Mouse (Mus musculus) ES-Bruce4 (cell line): ENCODE measurements at regions not wholly inside any gene's neighbourhood (a gene's known extent, or its start where the extent isn't known, plus 50 kb on each side); places are given as distances from the start of the nearest gene placed in this dataset.

Source experiments
- H3K27ac ChIP-seq: 2 replicates; pipeline ENCODE4 v1.5.1; 2012; ENCODE audit warnings: low read length, inconsistent platforms; ENCODE audit not compliant: insufficient read depth
- H3K27me3 ChIP-seq: 2 replicates; pipeline ENCODE4 v1.6.1; 2012; ENCODE audit warnings: mild to moderate bottlenecking, low read length, inconsistent platforms; ENCODE audit not compliant: control insufficient read depth, poor library complexity, insufficient read depth, severe bottlenecking
- H3K36me3 ChIP-seq: 2 replicates; pipeline ENCODE4 v1.6.1; 2012; ENCODE audit warnings: inconsistent platforms, mild to moderate bottlenecking, low read length, moderate library complexity; ENCODE audit not compliant: control insufficient read depth, poor library complexity, insufficient read depth, severe bottlenecking
- H3K4me1 ChIP-seq: one replicate; pipeline ENCODE4 v1.8.1; 2011; ENCODE audit warnings: low read length; ENCODE audit not compliant: control insufficient read depth, insufficient read depth
- H3K4me3 ChIP-seq: 2 replicates; pipeline ENCODE4 v1.5.1; 2011; ENCODE audit warnings: low read depth, mild to moderate bottlenecking, low read length
- H3K9ac ChIP-seq: 2 replicates; pipeline ENCODE4 v1.6.1; 2012; ENCODE audit warnings: low read depth, mild to moderate bottlenecking, inconsistent platforms; ENCODE audit not compliant: poor library complexity, severe bottlenecking
- H3K9me3 ChIP-seq: replicated peaks from 2 replicates; pipeline ENCODE4 v1.6.1; 2012; ENCODE audit warnings: mild to moderate bottlenecking, low read length, inconsistent platforms; ENCODE audit not compliant: control insufficient read depth, poor library complexity, insufficient read depth, severe bottlenecking
- CTCF ChIP-seq: IDR thresholded peaks from one replicate; pipeline ENCODE4 v1.8.1; 2011; ENCODE audit warnings: low read depth, low read length
- EP300 ChIP-seq: IDR thresholded peaks from 2 replicates; pipeline ENCODE4 v1.6.1; 2011; ENCODE audit warnings: low read depth, low read length; ENCODE audit not compliant: insufficient read depth
- POLR2A ChIP-seq: IDR thresholded peaks from one replicate; pipeline ENCODE4 v1.8.1; 2011; ENCODE audit warnings: low read length; ENCODE audit not compliant: insufficient read depth

- H3K4me1 ChIP-seq = no peaks in the 10 kb centered on the region
- H3K9me3 ChIP-seq = no peaks in the 10 kb centered on the region
- H3K9ac ChIP-seq = no peak overlapping the region
- H3K27ac ChIP-seq = no peak overlapping the region
- TF ChIP-seq POLR2A (no peak), EP300 (no peak), CTCF (no peak)
- no peaks in the 10 kb centered on the region for H3K36me3 ChIP-seq
- peaks cover 44% of the 10 kb centered on the region for H3K27me3 ChIP-seq
- H3K4me3 ChIP-seq = peak overlapping the region; percentile 27
Observed at GRCm38 (mm10) chr7:70280643-70281380, 85.7 kb downstream of the Nr2f2 start.

- Histone ChIP-seq H3K36me3 (no peaks in the 10 kb centered on the region), H3K4me3 (peak overlapping the region; percentile 27), H3K27me3 (peaks cover 39% of the 10 kb centered on the region), H3K9ac (no peak overlapping the region), H3K27ac (no peak overlapping the region), H3K4me1 (no peaks in the 10 kb centered on the region), H3K9me3 (no peaks in the 10 kb centered on the region)
- TF ChIP-seq POLR2A (no peak), EP300 (no peak)
Observed at GRCm38 (mm10) chr7:70279927-70280642, 86.5 kb downstream of the Nr2f2 start.

GRCm38 (mm10) chr7:70279101-70279500 is 87.4 kb downstream of the Nr2f2 start:
- H3K36me3 ChIP-seq = no peaks in the 10 kb centered on the region
- no peak for TF ChIP-seq POLR2A
- TF ChIP-seq CTCF = no peak
- TF ChIP-seq EP300 = no peak
- no peak overlapping the region for H3K27ac ChIP-seq
- peaks cover 36% of the 10 kb centered on the region for H3K27me3 ChIP-seq
- H3K9me3 ChIP-seq = no peaks in the 10 kb centered on the region
- no peak overlapping the region for H3K4me3 ChIP-seq
- H3K4me1 ChIP-seq = no peaks in the 10 kb centered on the region
- no peak overlapping the region for H3K9ac ChIP-seq

- Histone ChIP-seq H3K27ac (no peak overlapping the region), H3K4me1 (no peaks in the 10 kb centered on the region), H3K36me3 (no peaks in the 10 kb centered on the region), H3K27me3 (peaks cover 19% of the 10 kb centered on the region), H3K9ac (no peak overlapping the region), H3K4me3 (no peak overlapping the region), H3K9me3 (no peaks in the 10 kb centered on the region)
- no peak for TF ChIP-seq EP300
- TF ChIP-seq POLR2A = no peak
- no peak for TF ChIP-seq CTCF
Observed at GRCm38 (mm10) chr7:70276078-70276477, 90.5 kb downstream of the Nr2f2 start.

GRCm38 (mm10) chr7:70274312-70274711 is 92.2 kb downstream of the Nr2f2 start:
- Histone ChIP-seq H3K9me3 (no peaks in the 10 kb centered on the region), H3K9ac (no peak overlapping the region), H3K27me3 (peaks cover 5% of the 10 kb centered on the region), H3K4me1 (no peaks in the 10 kb centered on the region), H3K36me3 (no peaks in the 10 kb centered on the region), H3K27ac (no peak overlapping the region), H3K4me3 (no peak overlapping the region)
- TF ChIP-seq EP300 (no peak), CTCF (no peak), POLR2A (no peak)

GRCm38 (mm10) chr7:70267075-70267474 is 99.5 kb downstream of the Nr2f2 start:
- Histone ChIP-seq H3K27me3 (no peaks in the 10 kb centered on the region), H3K4me3 (no peak overlapping the region), H3K4me1 (no peaks in the 10 kb centered on the region), H3K9me3 (no peaks in the 10 kb centered on the region), H3K9ac (no peak overlapping the region), H3K36me3 (no peaks in the 10 kb centered on the region), H3K27ac (no peak overlapping the region)
- TF ChIP-seq CTCF (no peak), EP300 (no peak), POLR2A (no peak)
